Mouse (Mus musculus) lung, embryonic 14.5 days (tissue): ENCODE measurements at regions not wholly inside any gene's neighbourhood (a gene's known extent, or its start where the extent isn't known, plus 50 kb on each side); places are given as distances from the start of the nearest gene placed in this dataset.
A peak's percentile ranks its signal among the peaks of the same experiment; 100 is the strongest.

Source experiments
- ATAC-seq: fragments of 200-750 bp; cut with Nextera tagmentation; 2 replicates; pipeline ENCODE4 v1.8.0; 2017; ENCODE audit warnings: mild to moderate bottlenecking, moderate TSS enrichment, moderate library complexity; ENCODE audit not compliant: insufficient read depth
- DNase-seq: peaks from one replicate; pipeline ENCODE4 v3.0.0-alpha.2; 2015
- H3K27ac ChIP-seq: fragments of 300-500 bp; sonication (generic); 2 replicates; pipeline ENCODE4 v1.5.1; 2014; ENCODE audit warnings: low read depth, mild to moderate bottlenecking, moderate library complexity
- H3K27me3 ChIP-seq: fragments of 300-500 bp; sonication (generic); 2 replicates; pipeline ENCODE4 v1.6.1; 2014; ENCODE audit warnings: low read length, control low read depth; ENCODE audit not compliant: insufficient read depth
- H3K36me3 ChIP-seq: fragments of 300-500 bp; sonication (generic); 2 replicates; pipeline ENCODE4 v1.6.1; 2014; ENCODE audit warnings: control low read depth; ENCODE audit not compliant: insufficient read depth
- H3K4me1 ChIP-seq: fragments of 300-500 bp; sonication (generic); 2 replicates; pipeline ENCODE4 v1.6.1; 2014; ENCODE audit warnings: antibody characterized with exemption, control low read depth; ENCODE audit not compliant: insufficient read depth
- H3K4me2 ChIP-seq: fragments of 300-500 bp; sonication (generic); 2 replicates; pipeline ENCODE4 v1.6.1; 2014; ENCODE audit warnings: mild to moderate bottlenecking
- H3K4me3 ChIP-seq: fragments of 300-500 bp; sonication (generic); 2 replicates; pipeline ENCODE4 v1.5.1; 2014; ENCODE audit warnings: low read depth, low read length
- H3K9ac ChIP-seq: fragments of 300-500 bp; sonication (generic); 2 replicates; pipeline ENCODE4 v1.6.1; 2014
- H3K9me3 ChIP-seq: fragments of 300-500 bp; sonication (generic); 2 replicates; pipeline ENCODE4 v1.6.1; 2016; ENCODE audit warnings: low read depth, low read length, control low read depth
- CTCF ChIP-seq: IDR thresholded peaks from 2 replicates; pipeline ENCODE4 v1.5.1; 2016; ENCODE audit warnings: antibody characterized with exemption, low read depth
- WGBS: fragments of 180-500 bp; shearing (Covaris S2); extraction: QIAGEN DNeasy Blood & Tissue Kit; methylation state at CpG from one replicate; pipeline ENCODE4 v1.1.7; 2014; 5-methylcytosine and 5-hydroxymethylcytosine counted together

- WGBS: 81% methylated on average over 5 of the region's 5 CpGs
- no peak for ATAC-seq
- H3K9ac ChIP-seq: no peak overlapping the region
These were observed 4071.8 kb upstream of the Gm7489 start for GRCm38 (mm10) chr15:49812885-49813284.

DNA sequence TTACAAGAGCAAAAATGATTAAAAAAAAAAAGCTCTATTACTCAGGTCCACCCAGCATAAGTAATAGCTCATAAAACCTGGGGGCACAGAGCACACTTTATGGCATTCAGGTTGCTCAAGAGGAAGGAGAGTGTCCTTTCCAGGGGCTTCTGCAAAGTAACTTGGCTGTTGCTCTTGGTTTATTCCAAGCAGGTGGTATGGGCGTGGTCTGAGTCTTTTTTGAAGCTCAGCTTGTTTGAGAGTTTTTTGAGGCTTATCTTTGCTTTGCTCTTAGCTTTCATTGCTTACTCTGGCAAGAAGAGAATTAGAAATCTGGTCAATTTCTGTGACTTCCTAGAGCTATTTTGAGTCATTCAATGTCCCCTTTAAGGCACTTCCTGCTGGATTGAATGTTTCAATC, 4024.4 kb upstream of the Gm7489 start:
- 67% methylated on average over 1 of the region's 1 CpGs for WGBS
- Histone ChIP-seq H3K4me3 (no peak overlapping the region), H3K36me3 (no peaks in the 10 kb centered on the region), H3K4me1 (no peaks in the 10 kb centered on the region), H3K27me3 (no peaks in the 10 kb centered on the region), H3K27ac (no peak overlapping the region), H3K9ac (no peak overlapping the region), H3K9me3 (0 out of 2 replicates have a peak, but pooled peaks cover 4% of the 10 kb centered on the region), H3K4me2 (no peak overlapping the region)
- ATAC-seq: no peak
- TF ChIP-seq CTCF: no peak
- no peak for DNase-seq

More at GRCm38 (mm10) chr15:49812885-49813284, 4071.8 kb upstream of the Gm7489 start:
- no peaks in the 10 kb centered on the region for H3K27me3 ChIP-seq
- no peak overlapping the region for H3K4me2 ChIP-seq
- no peaks in the 10 kb centered on the region for H3K36me3 ChIP-seq
- no peak for TF ChIP-seq CTCF
- DNase-seq: no peak
- H3K4me3 ChIP-seq: no peak overlapping the region
- no peaks in the 10 kb centered on the region for H3K9me3 ChIP-seq
- H3K27ac ChIP-seq: no peak overlapping the region
- no peaks in the 10 kb centered on the region for H3K4me1 ChIP-seq

DNA sequence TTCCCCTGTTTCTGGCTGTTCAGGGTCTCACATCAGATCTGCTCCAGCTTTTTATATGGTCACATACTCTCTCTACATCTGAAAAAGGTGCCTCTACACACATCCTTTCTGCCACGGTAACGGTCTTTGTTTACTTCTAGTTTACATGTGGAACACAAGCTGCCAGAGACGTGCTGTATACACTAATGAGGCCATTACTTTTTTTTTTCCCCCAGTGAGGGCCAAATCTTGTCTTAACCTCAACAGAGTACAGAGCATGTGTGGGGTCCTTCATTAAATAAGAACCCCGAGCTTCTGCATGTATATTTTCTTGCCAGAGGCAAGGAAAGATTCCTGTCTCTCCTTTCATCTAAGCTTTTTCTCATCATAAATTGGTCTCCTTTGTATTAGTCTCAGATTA, 4010.2 kb upstream of the Gm7489 start:
- ATAC-seq (no peak), DNase-seq (no peak)
- no peak for TF ChIP-seq CTCF
- WGBS: 29% methylated on average over 4 of the region's 4 CpGs
- Histone ChIP-seq H3K4me3 (no peak overlapping the region), H3K4me2 (no peak overlapping the region), H3K27ac (no peak overlapping the region), H3K9me3 (no peaks in the 10 kb centered on the region), H3K27me3 (no peaks in the 10 kb centered on the region), H3K4me1 (no peaks in the 10 kb centered on the region), H3K36me3 (no peaks in the 10 kb centered on the region), H3K9ac (no peak overlapping the region)

- Histone ChIP-seq H3K4me2 (no peak overlapping the region), H3K4me1 (no peaks in the 10 kb centered on the region), H3K9me3 (no peaks in the 10 kb centered on the region), H3K36me3 (no peaks in the 10 kb centered on the region), H3K27ac (no peak overlapping the region), H3K4me3 (no peak overlapping the region), H3K9ac (no peak overlapping the region), H3K27me3 (no peaks in the 10 kb centered on the region)
- no peak for ATAC-seq
- no peak for DNase-seq
- TF ChIP-seq CTCF: no peak
These were observed 3998.8 kb upstream of the Gm7489 start for GRCm38 (mm10) chr15:49885947-49886346.

DNA sequence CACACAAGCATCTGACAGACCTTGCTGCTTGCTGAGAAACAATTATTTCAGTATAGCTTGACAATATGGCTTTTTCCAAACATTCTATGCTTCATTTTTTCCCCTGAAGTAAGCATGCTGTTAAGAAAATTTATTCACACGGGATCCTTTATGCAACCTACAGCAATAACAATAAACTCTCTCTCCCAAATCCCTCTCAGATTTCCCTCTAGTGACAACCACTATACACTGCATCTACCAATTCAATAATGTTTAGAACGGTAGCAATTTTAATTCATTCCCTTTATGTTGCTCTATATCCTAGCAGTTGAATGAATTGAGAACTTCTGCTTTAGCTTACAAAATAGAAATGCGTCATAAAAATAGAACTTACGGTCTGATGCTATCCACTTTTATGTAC, 3988.7 kb upstream of the Gm7489 start:
- H3K4me3 ChIP-seq: no peak overlapping the region
- no peaks in the 10 kb centered on the region for H3K4me1 ChIP-seq
- no peaks in the 10 kb centered on the region for H3K36me3 ChIP-seq
- ATAC-seq (no peak), DNase-seq (no peak)
- H3K9ac ChIP-seq: no peak overlapping the region
- H3K4me2 ChIP-seq: no peak overlapping the region
- H3K27ac ChIP-seq: no peak overlapping the region
- no peaks in the 10 kb centered on the region for H3K27me3 ChIP-seq
- no peak for TF ChIP-seq CTCF
- WGBS: 81% methylated on average over 4 of the region's 4 CpGs
- H3K9me3 ChIP-seq: no peaks in the 10 kb centered on the region

- 26% methylated on average over 3 of the region's 3 CpGs for WGBS
- no peaks in the 10 kb centered on the region for H3K27me3 ChIP-seq
- no peak overlapping the region for H3K4me3 ChIP-seq
- peak; percentile 58 for DNase-seq
- H3K4me1 ChIP-seq: no peaks in the 10 kb centered on the region
- H3K27ac ChIP-seq: no peak overlapping the region
- ATAC-seq: peak; percentile 60; the same call in 1 of the 2 replicates
- no peak overlapping the region for H3K4me2 ChIP-seq
- no peak for TF ChIP-seq CTCF
- H3K9ac ChIP-seq: no peak overlapping the region
- H3K9me3 ChIP-seq: no peaks in the 10 kb centered on the region
- H3K36me3 ChIP-seq: no peaks in the 10 kb centered on the region
These were observed 3985.9 kb upstream of the Gm7489 start for GRCm38 (mm10) chr15:49898783-49899182.

- Histone ChIP-seq H3K36me3 (no peaks in the 10 kb centered on the region), H3K9me3 (no peaks in the 10 kb centered on the region), H3K9ac (no peak overlapping the region), H3K27ac (no peak overlapping the region), H3K4me2 (no peak overlapping the region), H3K27me3 (no peaks in the 10 kb centered on the region), H3K4me1 (no peaks in the 10 kb centered on the region), H3K4me3 (no peak overlapping the region)
- ATAC-seq: no peak
- DNase-seq: no peak
- no peak for TF ChIP-seq CTCF
- WGBS: 53% methylated on average over 2 of the region's 2 CpGs
These were observed 3984.9 kb upstream of the Gm7489 start for GRCm38 (mm10) chr15:49899782-49900181.
